ENCODE assay signal across 8 mouse cellular contexts in the genomic region with DNA sequence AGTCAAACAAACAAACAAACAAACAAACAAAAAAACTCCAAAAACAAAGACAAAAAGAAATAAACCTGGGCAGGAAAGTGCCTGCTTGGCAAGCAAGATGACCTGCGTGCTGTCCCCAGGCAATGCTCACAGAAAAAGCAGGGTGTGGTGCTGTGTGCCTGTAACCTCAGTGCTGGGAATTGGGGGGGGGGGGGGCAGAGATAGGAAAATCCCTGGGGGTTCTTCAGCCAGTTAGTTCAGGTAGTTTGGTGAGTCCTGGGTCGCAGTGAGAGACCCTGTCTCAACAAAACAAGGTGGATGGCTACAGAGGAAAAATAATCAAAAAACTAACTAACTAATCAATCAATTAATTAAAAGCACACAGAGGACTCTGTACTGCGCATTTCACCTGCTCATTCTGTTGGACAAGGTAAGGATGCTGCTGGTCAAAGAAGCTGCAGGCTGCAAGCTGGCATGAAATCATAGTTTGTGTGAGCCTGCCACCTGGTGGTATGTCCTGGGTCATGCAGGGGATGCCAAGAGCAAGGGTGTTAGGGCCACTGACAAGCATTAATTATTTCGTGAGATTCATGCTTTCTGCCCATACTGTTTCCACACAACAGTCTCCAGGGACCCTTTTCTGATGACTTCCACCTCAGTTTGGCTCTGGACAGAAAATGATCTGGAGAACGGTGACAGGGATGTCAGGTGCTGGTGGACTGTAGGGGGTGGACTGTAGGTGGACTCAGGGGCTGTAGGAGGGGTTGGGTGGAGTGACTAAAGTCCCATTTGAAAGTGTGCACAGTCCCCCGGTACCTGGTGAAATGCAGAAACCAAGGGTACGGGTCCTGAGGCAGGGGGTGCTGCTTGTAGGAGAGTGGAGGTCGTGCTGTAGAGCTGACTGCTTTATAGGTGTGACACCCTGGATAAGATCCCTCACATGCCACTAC. TPM values are rescaled to one million over a fixed set of nuclear protein-coding genes. Genes with fewer than 3 reads are reported as not detected.
DNase-seq lines count a peak whose midpoint lies in the region; ATAC-seq lines count a peak whose summit lies in the region.

No protein-coding gene starts in this region.

- H3K9me3 ChIP-seq in limb, embryonic 13.5 days, result no peaks in the 10 kb centered on the region

- peak; percentile 64; the same call in 1 of the 2 replicates for ATAC-seq in limb, embryonic 13.5 days (ENCODE audit: low FRiP score, low read depth)

- H3K4me1 ChIP-seq in limb, embryonic 13.5 days, result no peaks in the 10 kb centered on the region

- H3K9ac ChIP-seq in limb, embryonic 13.5 days, result no peak overlapping the region

- WGBS in limb, embryonic 13.5 days, result 58% methylated on average over 8 of the region's 8 CpGs

- peak; percentile 28 for DNase-seq in 3134 (ENCODE audit: extremely low read depth, insufficient read length, low spot score)
- peak; percentile 79 for DNase-seq in adrenal gland, adult 2 months
- peak; percentile 86 for DNase-seq in embryo, embryonic 10.5 days (ENCODE audit: low spot score)
- DNase-seq in gastrocnemius, postnatal 25 days, result peak; percentile 30
- peak; percentile 86 for DNase-seq in kidney, adult 9 months
- DNase-seq in naive thymus-derived CD4-positive, alpha-beta T cell, adult 2 months (ENCODE audit: low read depth), result peak; percentile 72
- DNase-seq in spleen, postnatal 36 days (ENCODE audit: low spot score in 2 of 2), result peak; percentile 60 to 61

- no peak overlapping the region for H3K27ac ChIP-seq in limb, embryonic 13.5 days

- H3K27me3 ChIP-seq in limb, embryonic 13.5 days, result peaks cover 7% of the 10 kb centered on the region; the same call in 1 of the 2 replicates

- no peaks in the 10 kb centered on the region for H3K36me3 ChIP-seq in limb, embryonic 13.5 days

- H3K4me3 ChIP-seq in limb, embryonic 13.5 days, result no peak overlapping the region

- no peak overlapping the region for H3K4me2 ChIP-seq in limb, embryonic 13.5 days (replicated peaks)

RNA-seq across cellular contexts. Expression of a gene that starts 10.6 kb away (rescaled TPM):
- not detected for total RNA-seq in adrenal gland, adult 2 months (2021)
- not detected in 2 replicates for polyA plus RNA-seq in adrenal gland, adult 2 months (2012; rRNA removed)
- total RNA-seq in gastrocnemius, postnatal 25 days (2021), result not detected
- polyA plus RNA-seq in limb, embryonic 13.5 days (2015; fragmentation: Nextera tagmentation; extraction: Ambion mirVana), result not detected in 2 replicates

RNA-seq across cellular contexts. Expression of a gene that starts 36.0 kb away (rescaled TPM):
- total RNA-seq in adrenal gland, adult 2 months (2021), result 10 to 100 TPM; 45.7 to 55.2 TPM
- polyA plus RNA-seq in adrenal gland, adult 2 months (2012; rRNA removed), result 22.3 and 23.2 TPM in 2 replicates
- total RNA-seq in gastrocnemius, postnatal 25 days (2021), result 10 to 100 TPM; 32.5 to 33.7 TPM
- polyA plus RNA-seq in limb, embryonic 13.5 days (2015; fragmentation: Nextera tagmentation; extraction: Ambion mirVana), result 18.2 and 21.4 TPM in 2 replicates

Comparison
In these comparisons a context has a peak if more than half of its experiments do, and no peak if none do; other contexts are left out.
1. DNase-seq: peak in every context shown above with its lines; median percentile 86 in embryo, embryonic 10.5 days; 86 in kidney, adult 9 months; 79 in adrenal gland, adult 2 months; 72 in naive thymus-derived CD4-positive, alpha-beta T cell, adult 2 months; 60 in spleen, postnatal 36 days; 30 in gastrocnemius, postnatal 25 days; 28 in 3134.